Mouse (Mus musculus) neutrophil, adult 65 days (primary cell): ENCODE data around the gene Olfr600. TPM values are rescaled to one million over a fixed set of nuclear protein-coding genes. Genes with fewer than 3 reads are reported as not detected.

Experiments used
- total RNA-seq: library from RNA; stranded (reverse); gene quantifications from 2 replicates; pipeline ENCODE4 v1.2.4, GENCODE M21; 2023

Gene Olfr600
- not detected in 2 replicates for total RNA-seq

GRCm38 (mm10) chr7:103349569-103349968, at the start of gene Olfr600:
TSS of gene Olfr600 (minus strand) at chr7:103349669.

GRCm38 (mm10) chr7:103386077-103386476, 36.6 kb upstream of the Olfr600 start, which contains the start of gene Olfr603:
TSS of gene Olfr603 (minus strand) at chr7:103386177.

GRCm38 (mm10) chr7:103362555-103362954, 13.1 kb upstream of the Olfr600 start, which contains the start of gene Olfr601:
TSS of gene Olfr601 (minus strand) at chr7:103362655.

GRCm38 (mm10) chr7:103335617-103336016, 13.9 kb downstream of the Olfr600 start, which contains the start of gene Olfr599:
TSS of gene Olfr599 (plus strand) at chr7:103335917.

GRCm38 (mm10) chr7:103323268-103323667, 26.2 kb downstream of the Olfr600 start, which contains the start of gene Olfr598:
TSS of gene Olfr598 (plus strand) at chr7:103323568.

GRCm38 (mm10) chr7:103316015-103316414, 33.5 kb downstream of the Olfr600 start, which contains the start of gene Olfr597:
TSS of gene Olfr597 (plus strand) at chr7:103316315.

GRCm38 (mm10) chr7:103305348-103305747, 44.1 kb downstream of the Olfr600 start, which contains the start of gene Olfr596:
TSS of gene Olfr596 (plus strand) at chr7:103305648.

Other genes starting within 250 kb of the Olfr600 start
- not detected in 2 replicates for gene Olfr586, start 224.0 kb downstream of the Olfr600 start, total RNA-seq
- not detected in 2 replicates for gene Olfr588-ps1, start 208.8 kb downstream of the Olfr600 start, total RNA-seq
- gene Olfr589, start 193.3 kb downstream of the Olfr600 start, total RNA-seq = not detected in 2 replicates
- gene Olfr591, start 171.3 kb downstream of the Olfr600 start, total RNA-seq = not detected in 2 replicates
- not detected in 2 replicates for gene Olfr592, start 164.9 kb downstream of the Olfr600 start, total RNA-seq
- not detected in 2 replicates for gene Olfr593, start 137.8 kb downstream of the Olfr600 start, total RNA-seq
- gene Olfr594, start 132.7 kb downstream of the Olfr600 start, total RNA-seq = not detected in 2 replicates
- gene Usp17ld, start 97.2 kb downstream of the Olfr600 start, total RNA-seq = not detected in 2 replicates
- gene Olfr596, start 44.0 kb downstream of the Olfr600 start, total RNA-seq = not detected in 2 replicates
- not detected in 2 replicates for gene Olfr597, start 33.4 kb downstream of the Olfr600 start, total RNA-seq
- not detected in 2 replicates for gene Olfr598, start 26.1 kb downstream of the Olfr600 start, total RNA-seq
- gene Olfr599, start 13.8 kb downstream of the Olfr600 start, total RNA-seq = not detected in 2 replicates
- gene Olfr601, start 13.0 kb upstream of the Olfr600 start, total RNA-seq = not detected in 2 replicates
- gene Olfr603, start 36.5 kb upstream of the Olfr600 start, total RNA-seq = not detected in 2 replicates
- not detected in 2 replicates for gene Usp17lc, start 65.4 kb upstream of the Olfr600 start, total RNA-seq
- gene Olfr605, start 95.8 kb upstream of the Olfr600 start, total RNA-seq = not detected in 2 replicates
- gene Olfr606, start 99.4 kb upstream of the Olfr600 start, total RNA-seq = not detected in 2 replicates
- gene Olfr607, start 114.5 kb upstream of the Olfr600 start, total RNA-seq = not detected in 2 replicates
- gene Olfr608, start 120.2 kb upstream of the Olfr600 start, total RNA-seq = not detected in 2 replicates
- gene Olfr609, start 148.4 kb upstream of the Olfr600 start, total RNA-seq = not detected in 2 replicates
- gene Olfr610, start 162.5 kb upstream of the Olfr600 start, total RNA-seq = not detected in 2 replicates
- not detected in 2 replicates for gene Olfr611, start 171.2 kb upstream of the Olfr600 start, total RNA-seq
- gene Olfr612, start 193.0 kb upstream of the Olfr600 start, total RNA-seq = not detected in 2 replicates
- gene Olfr613, start 198.4 kb upstream of the Olfr600 start, total RNA-seq = not detected in 2 replicates
- gene Olfr615, start 206.4 kb upstream of the Olfr600 start, total RNA-seq = not detected in 2 replicates
- not detected in 2 replicates for gene Olfr616, start 219.5 kb upstream of the Olfr600 start, total RNA-seq
- not detected in 2 replicates for gene Olfr617, start 223.4 kb upstream of the Olfr600 start, total RNA-seq
- not detected in 2 replicates for gene Olfr618, start 240.4 kb upstream of the Olfr600 start, total RNA-seq